Mouse (Mus musculus) MEL (cell line): ENCODE measurements around the gene Rnf26. TPM values are rescaled to one million over a fixed set of nuclear protein-coding genes. Genes with fewer than 3 reads are reported as not detected.

Source experiments
- DNase-seq: peaks from one replicate; pipeline ENCODE4 v3.0.0; 2011; ENCODE audit warnings: low read depth, low spot score
- H3K27ac ChIP-seq: 2 replicates; pipeline ENCODE4 v1.5.1; 2012; ENCODE audit warnings: low read depth, mild to moderate bottlenecking, control low read depth, low read length, moderate library complexity; ENCODE audit not compliant: control insufficient read depth
- H3K27me3 ChIP-seq, 2 experiments: fragments of 150-350 bp in 1 of 2; sonication (generic) in 1 of 2; 2 replicates each; pipeline ENCODE4 v1.6.1; 2012; ENCODE audit warnings: low read length in 2 of 2, mild to moderate bottlenecking in 2 of 2, improper control_type of control experiment in 1 of 2, moderate library complexity in 1 of 2; ENCODE audit not compliant: insufficient read depth in 2 of 2, control insufficient read depth in 1 of 2
- H3K36me3 ChIP-seq, 2 experiments: 2 replicates each; pipeline ENCODE4 v1.6.1; 2012 to 2014; ENCODE audit warnings: low read length in 2 of 2, improper control_type of control experiment in 1 of 2, inconsistent platforms in 1 of 2, mild to moderate bottlenecking in 1 of 2; ENCODE audit not compliant: insufficient read depth in 2 of 2, control insufficient read depth in 1 of 2
- H3K4me1 ChIP-seq, 2 experiments: fragments of 150-350 bp in 1 of 2; sonication (generic) in 1 of 2; 2 replicates each; pipeline ENCODE4 v1.6.1; 2012; ENCODE audit warnings: low read length in 2 of 2, improper control_type of control experiment in 1 of 2, mild to moderate bottlenecking in 1 of 2; ENCODE audit not compliant: insufficient read depth in 2 of 2, control insufficient read depth in 1 of 2
- H3K4me3 ChIP-seq, 2 experiments: fragments of 150-350 bp in 1 of 2; sonication (generic) in 1 of 2; 2 replicates each; pipeline ENCODE4 v1.5.1; 2012; ENCODE audit warnings: low read depth in 2 of 2, low read length in 2 of 2, mild to moderate bottlenecking in 2 of 2, moderate library complexity in 2 of 2, control low read depth in 1 of 2, improper control_type of control experiment in 1 of 2; ENCODE audit not compliant: control insufficient read depth in 1 of 2, insufficient read depth in 1 of 2
- H3K79me2 ChIP-seq: 2 replicates; pipeline ENCODE4 v1.6.1; 2012; ENCODE audit warnings: mild to moderate bottlenecking, low read length, moderate library complexity; ENCODE audit not compliant: control insufficient read depth, poor library complexity, insufficient read depth
- H3K9ac ChIP-seq: 2 replicates; pipeline ENCODE4 v1.6.1; 2012; ENCODE audit warnings: low read depth, mild to moderate bottlenecking, control low read depth, low read length, moderate library complexity; ENCODE audit not compliant: control insufficient read depth, poor library complexity, severe bottlenecking
- H3K9me3 ChIP-seq: fragments of 150-350 bp; sonication (generic); replicated peaks from 2 replicates; pipeline ENCODE4 v1.6.1; 2012; ENCODE audit warnings: mild to moderate bottlenecking, low read length, improper control_type of control experiment, moderate library complexity; ENCODE audit not compliant: insufficient read depth
- BHLHE40 ChIP-seq: IDR thresholded peaks from 2 replicates; pipeline ENCODE4 v1.6.1; 2012; ENCODE audit warnings: low read depth, mild to moderate bottlenecking, inconsistent platforms, low read length, improper control_type of control experiment, borderline replicate concordance
- CHD2 ChIP-seq: IDR thresholded peaks from 2 replicates; pipeline ENCODE4 v1.6.1; 2011; ENCODE audit warnings: low read length, improper control_type of control experiment
- E2F4 ChIP-seq: IDR thresholded peaks from 2 replicates; pipeline ENCODE4 v1.6.1; 2011; ENCODE audit warnings: low read depth, low read length, improper control_type of control experiment, borderline replicate concordance
- ETS1 ChIP-seq: IDR thresholded peaks from 2 replicates; pipeline ENCODE4 v1.6.1; 2012; ENCODE audit warnings: low read depth, mild to moderate bottlenecking, inconsistent platforms, low read length, improper control_type of control experiment, moderate library complexity
- MAFK ChIP-seq: IDR thresholded peaks from 2 replicates; pipeline ENCODE4 v1.6.1; 2011; ENCODE audit warnings: low read depth, mild to moderate bottlenecking, low read length, improper control_type of control experiment, borderline replicate concordance
- MAX ChIP-seq: IDR thresholded peaks from 2 replicates; pipeline ENCODE4 v1.6.1; 2011; ENCODE audit warnings: low read length, improper control_type of control experiment
- MAZ ChIP-seq: IDR thresholded peaks from 2 replicates; pipeline ENCODE4 v1.6.1; 2012; ENCODE audit warnings: low read depth, mild to moderate bottlenecking, inconsistent platforms, low read length, improper control_type of control experiment
- MXI1 ChIP-seq: IDR thresholded peaks from 2 replicates; pipeline ENCODE4 v1.6.1; 2011; ENCODE audit warnings: mild to moderate bottlenecking, low read depth, low read length, improper control_type of control experiment
- MYC ChIP-seq: IDR thresholded peaks from 2 replicates; pipeline ENCODE4 v1.6.1; 2011; ENCODE audit warnings: low read depth, mild to moderate bottlenecking, low read length, improper control_type of control experiment, moderate library complexity
- POLR2A ChIP-seq, 2 experiments: IDR thresholded peaks; 2 replicates each; pipeline ENCODE4 v1.6.1; 2011 to 2012; ENCODE audit warnings: low read length in 2 of 2, mild to moderate bottlenecking in 2 of 2, control low read depth in 1 of 2, improper control_type of control experiment in 1 of 2, low read depth in 1 of 2, moderate library complexity in 1 of 2; ENCODE audit not compliant: control insufficient read depth in 1 of 2, insufficient read depth in 1 of 2, poor library complexity in 1 of 2
- RAD21 ChIP-seq: IDR thresholded peaks from 2 replicates; pipeline ENCODE4 v1.6.1; 2011; ENCODE audit warnings: mild to moderate bottlenecking, low read depth, low read length, improper control_type of control experiment
- RCOR1 ChIP-seq: IDR thresholded peaks from 2 replicates; pipeline ENCODE4 v1.6.1; 2012; ENCODE audit warnings: low read depth, mild to moderate bottlenecking, inconsistent platforms, low read length, improper control_type of control experiment
- SIN3A ChIP-seq: IDR thresholded peaks from 2 replicates; pipeline ENCODE4 v1.6.1; 2012; ENCODE audit warnings: low read length, improper control_type of control experiment, inconsistent platforms
- TBP ChIP-seq: IDR thresholded peaks from 2 replicates; pipeline ENCODE4 v1.8.0; 2011; ENCODE audit warnings: low read depth, low read length, improper control_type of control experiment
- TCF12 ChIP-seq: IDR thresholded peaks from 2 replicates; pipeline ENCODE4 v1.6.1; 2014; ENCODE audit warnings: low read depth, mild to moderate bottlenecking, inconsistent platforms, low read length, improper control_type of control experiment, moderate library complexity
- UBTF ChIP-seq: IDR thresholded peaks from 2 replicates; pipeline ENCODE4 v1.6.1; 2012; ENCODE audit warnings: low read depth, mild to moderate bottlenecking, inconsistent platforms, low read length, improper control_type of control experiment, moderate library complexity, borderline replicate concordance; ENCODE audit not compliant: insufficient read depth
- USF1 ChIP-seq: IDR thresholded peaks from 2 replicates; pipeline ENCODE4 v1.6.1; 2014; ENCODE audit warnings: low read depth, mild to moderate bottlenecking, inconsistent platforms, low read length, improper control_type of control experiment, moderate library complexity
- USF2 ChIP-seq, 2 experiments: IDR thresholded peaks; 2 replicates each; pipeline ENCODE4 v1.6.1; 2011 to 2012; ENCODE audit warnings: improper control_type of control experiment in 2 of 2, low read length in 2 of 2, borderline replicate concordance in 1 of 2, inconsistent platforms in 1 of 2, low read depth in 1 of 2, mild to moderate bottlenecking in 1 of 2; ENCODE audit not compliant: insufficient read depth in 1 of 2
- ZNF384 ChIP-seq: IDR thresholded peaks from 2 replicates; pipeline ENCODE4 v1.6.1; 2012; ENCODE audit warnings: low read depth, mild to moderate bottlenecking, inconsistent platforms, low read length, improper control_type of control experiment
- polyA plus RNA-seq, 2 experiments: library from polyadenylated mRNA; stranded (reverse) in 1 of 2; unstranded in 1 of 2; fragments of >175 nt in 1 of 2; fragments of >200 nt in 1 of 2; gene quantifications; 2 replicates each; pipeline versions ENCODE4 v1.2.1 to v1.2.4; 2012; ENCODE audit warnings: low replicate concordance in 2 of 2, low read depth in 1 of 2; ENCODE audit not compliant: insufficient read length in 2 of 2, insufficient read depth in 1 of 2, missing spikeins in 1 of 2
- total RNA-seq: library from RNA; depleted of rRNA; stranded (reverse); fragments of 300-350 nt; gene quantifications from 2 replicates; pipeline ENCODE4 v1.2.3, GENCODE M21; 2012

The Rnf26 gene
- total and polyA plus RNA-seq, 3 experiments, result 14.0 to 55.1 TPM; not detected in 1

DNA sequence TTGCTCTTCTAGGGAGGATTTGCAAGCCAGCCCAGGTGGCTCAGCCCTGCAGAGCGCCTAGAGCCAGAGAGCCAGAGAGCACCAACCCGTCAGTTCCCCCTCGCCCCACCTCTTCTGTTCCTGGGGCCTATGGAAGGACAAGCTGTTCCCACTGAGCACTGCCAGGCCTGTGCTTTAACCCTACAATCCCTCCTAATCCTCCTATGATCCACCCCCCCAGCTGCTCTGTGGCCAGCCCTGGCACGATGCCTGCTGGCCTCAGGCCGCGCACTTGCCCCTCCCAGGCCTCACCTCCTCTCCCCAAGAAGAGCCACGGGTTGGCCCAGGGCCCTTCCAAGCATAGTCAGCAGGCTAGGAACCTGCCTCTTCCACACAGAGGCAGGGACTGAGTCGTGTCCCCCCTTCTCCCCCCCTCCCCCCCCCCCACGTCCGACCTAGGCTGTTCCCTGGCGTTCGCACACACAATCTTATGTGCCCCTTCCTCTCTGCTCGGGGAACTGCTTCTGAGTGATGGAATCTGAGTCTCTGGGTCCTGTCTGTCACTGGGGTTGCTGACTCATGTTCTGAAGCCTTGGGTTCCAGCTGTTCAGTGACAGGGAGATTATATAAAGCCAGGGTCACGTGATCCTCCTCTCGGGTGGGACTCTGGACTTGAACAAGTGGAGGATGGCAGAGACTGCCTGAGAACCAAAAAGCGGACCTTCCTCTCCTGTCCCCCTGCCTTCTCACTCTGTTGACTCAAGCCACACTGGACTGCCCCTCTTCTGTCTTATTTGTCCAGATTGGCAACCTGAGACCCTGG, 34.2 kb downstream of the Rnf26 start:
- no peaks in the 10 kb centered on the region for H3K27me3 ChIP-seq
- H3K9ac ChIP-seq, result no peak overlapping the region
- no peaks in the 10 kb centered on the region for H3K9me3 ChIP-seq
- H3K79me2 ChIP-seq, result no peaks in the 10 kb centered on the region
- no peak overlapping the region for H3K27ac ChIP-seq
- peaks cover 0 to 3% of the 10 kb centered on the region in 2 experiments; a peak in 1 of 4 replicates for H3K36me3 ChIP-seq
- no peak overlapping the region for H3K4me3 ChIP-seq
- H3K4me1 ChIP-seq, result peaks cover 0 to 18% of the 10 kb centered on the region in 2 experiments; a peak in 2 of 4 replicates
- peak; percentile 63 for DNase-seq
- TF ChIP-seq POLR2A (IDR thresholded peaks at IDR 0.05; ENCODE audit: control insufficient read depth in 1 of 2, insufficient read depth in 1 of 2, low read depth in 1 of 2, low read length in 2 of 2, poor library complexity in 1 of 2) (no peak), USF1 (peak; percentile 93), MYC (no peak), ETS1 (peak; percentile 97), MAFK (0 out of 2 replicates have a peak, but pooled peaks have one; percentile 40), SIN3A (peak; percentile 82), BHLHE40 (peak; percentile 77; the same call in 1 of the 2 replicates), MAX (peak; percentile 67), MXI1 (peak; percentile 27; the same call in 1 of the 2 replicates), USF2 (IDR thresholded peaks at IDR 0.05; ENCODE audit: borderline replicate concordance in 1 of 2, insufficient read depth in 1 of 2, low read depth in 1 of 2, low read length in 2 of 2) (peak; percentile 37 to 67; a peak in 1 of 4 replicates), CHD2 (no peak), MAZ (0 out of 2 replicates have a peak, but pooled peaks have one; percentile 29)

DNA sequence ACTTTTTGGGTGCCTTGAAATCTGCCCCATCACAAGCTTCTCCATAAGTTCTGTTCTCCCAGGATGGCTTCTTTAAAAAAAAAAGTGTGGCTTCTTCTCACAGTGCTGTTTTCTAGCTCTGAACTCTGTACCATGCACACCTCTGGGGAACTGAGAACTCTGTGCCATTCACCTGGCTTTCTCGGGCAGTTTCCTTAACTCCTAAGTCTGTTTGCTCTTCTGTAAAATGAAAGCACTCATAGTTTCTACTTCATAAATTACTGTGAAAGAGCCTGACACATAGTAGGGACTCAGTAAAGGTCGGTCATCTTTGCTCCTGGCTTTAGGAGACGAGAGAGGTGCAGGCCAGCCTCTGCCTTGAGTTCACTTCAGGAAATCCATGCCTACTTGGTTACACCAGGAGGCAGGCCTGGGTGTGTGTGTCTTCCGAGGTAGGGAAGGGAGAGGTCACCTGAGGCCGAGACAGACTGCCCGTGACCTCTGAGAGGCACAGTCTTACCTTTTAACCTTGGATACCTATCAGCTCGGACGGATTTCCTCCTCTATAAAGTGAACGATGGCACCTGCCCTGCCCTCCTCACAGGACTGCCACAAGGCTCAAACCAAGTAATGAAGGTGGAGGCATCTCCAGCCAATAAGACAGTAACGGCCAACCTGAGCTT, 35.0 kb downstream of the Rnf26 start:
- no peak for DNase-seq
- no peaks in the 10 kb centered on the region for H3K79me2 ChIP-seq
- no peaks in the 10 kb centered on the region for H3K9me3 ChIP-seq
- H3K9ac ChIP-seq, result no peak overlapping the region
- H3K36me3 ChIP-seq, result peaks cover 0 to 3% of the 10 kb centered on the region in 2 experiments; a peak in 1 of 4 replicates
- H3K4me1 ChIP-seq, result peaks cover 0 to 11% of the 10 kb centered on the region in 2 experiments; a peak in 2 of 4 replicates
- no peak overlapping the region for H3K4me3 ChIP-seq
- no peaks in the 10 kb centered on the region for H3K27me3 ChIP-seq
- TF ChIP-seq E2F4 (no peak), RAD21 (no peak), MYC (no peak), TCF12 (no peak), ZNF384 (no peak), CHD2 (no peak), RCOR1 (no peak), TBP (no peak), UBTF (no peak)
- no peak overlapping the region for H3K27ac ChIP-seq
